Mouse (Mus musculus): Measurements from ENCODE around the gene Rrm2.

DNA sequence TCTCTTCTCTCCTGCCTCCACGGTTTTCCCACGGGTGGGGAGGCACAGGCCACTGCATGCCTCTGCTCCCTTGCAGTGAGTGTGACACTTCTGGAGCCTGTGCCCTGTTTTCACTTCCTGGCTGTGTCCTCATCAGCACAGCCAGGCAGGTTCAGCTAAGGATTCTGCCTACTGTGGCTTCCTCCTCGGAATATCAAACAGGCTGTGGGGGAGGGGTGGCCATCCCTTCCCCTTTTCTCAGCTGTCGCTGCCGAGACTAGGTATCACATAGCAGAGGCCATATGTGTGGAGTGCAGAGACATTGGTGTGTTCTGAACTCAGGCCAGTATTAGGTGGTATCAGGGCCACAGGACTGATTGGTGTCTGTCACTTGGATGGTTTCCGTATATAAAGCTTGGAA lies 50.3 kb downstream of the Rrm2 start:
- TF ChIP-seq CTCF (IDR thresholded peaks at IDR 0.05; ENCODE audit: insufficient read depth, low read depth, low read length): no peak
- no peak for TF ChIP-seq POLR2A (IDR thresholded peaks at IDR 0.05; ENCODE audit: insufficient read depth, low read depth, low read length)
